Mouse (Mus musculus): ENCODE measurements at regions not wholly inside any gene's neighbourhood (a gene's known extent, or its start where the extent isn't known, plus 50 kb on each side); places are given as distances from the start of the nearest gene placed in this dataset.

GRCm38 (mm10) chr1:78929975-78930374, 113.4 kb downstream of the Kcne4 start:
- TF ChIP-seq POLR2A (IDR thresholded peaks at IDR 0.05; ENCODE audit: borderline replicate concordance, low read depth, low read length) (no peak), CTCF (IDR thresholded peaks at IDR 0.05; ENCODE audit: low read depth, low read length) (no peak)
- Histone ChIP-seq H3K4me3 (ENCODE audit: insufficient read depth, low read length) (no peak overlapping the region), H3K4me1 (ENCODE audit: control insufficient read depth, insufficient read depth, low read length) (no peaks in the 10 kb centered on the region), H3K27ac (ENCODE audit: insufficient read depth, low read depth, low read length) (no peak overlapping the region)

GRCm38 (mm10) chr1:78939871-78940270, 123.3 kb downstream of the Kcne4 start:
- no peak overlapping the region for H3K27ac ChIP-seq (ENCODE audit: insufficient read depth, low read depth, low read length)
- TF ChIP-seq CTCF (IDR thresholded peaks at IDR 0.05; ENCODE audit: low read depth, low read length) (no peak), POLR2A (IDR thresholded peaks at IDR 0.05; ENCODE audit: borderline replicate concordance, low read depth, low read length) (no peak)
- no peak overlapping the region for H3K4me3 ChIP-seq (ENCODE audit: insufficient read depth, low read length)
- no peaks in the 10 kb centered on the region for H3K4me1 ChIP-seq (ENCODE audit: control insufficient read depth, insufficient read depth, low read length)

GRCm38 (mm10) chr1:78945588-78945987, 129.0 kb downstream of the Kcne4 start:
- TF ChIP-seq CTCF (IDR thresholded peaks at IDR 0.05; ENCODE audit: low read depth, low read length) (no peak), POLR2A (IDR thresholded peaks at IDR 0.05; ENCODE audit: borderline replicate concordance, low read depth, low read length) (no peak)
- Histone ChIP-seq H3K4me3 (ENCODE audit: insufficient read depth, low read length) (no peak overlapping the region), H3K4me1 (ENCODE audit: control insufficient read depth, insufficient read depth, low read length) (no peaks in the 10 kb centered on the region), H3K27ac (ENCODE audit: insufficient read depth, low read depth, low read length) (no peak overlapping the region)

GRCm38 (mm10) chr1:78980051-78980450, 163.5 kb downstream of the Kcne4 start:
- no peaks in the 10 kb centered on the region for H3K4me1 ChIP-seq (ENCODE audit: control insufficient read depth, insufficient read depth, low read length)
- no peak for TF ChIP-seq CTCF (IDR thresholded peaks at IDR 0.05; ENCODE audit: low read depth, low read length)
- no peak overlapping the region for H3K4me3 ChIP-seq (ENCODE audit: insufficient read depth, low read length)
- no peak overlapping the region for H3K27ac ChIP-seq (ENCODE audit: insufficient read depth, low read depth, low read length)

Measured in bone marrow macrophage, adult 2 months (primary cell).